Mouse (Mus musculus) ES-Bruce4 (cell line): ENCODE data around the gene Cdc42ep2.

Source experiments
- CTCF ChIP-seq: IDR thresholded peaks from one replicate; pipeline ENCODE4 v1.8.1; 2011; ENCODE audit warnings: low read depth, low read length
- EP300 ChIP-seq: IDR thresholded peaks from 2 replicates; pipeline ENCODE4 v1.6.1; 2011; ENCODE audit warnings: low read depth, low read length; ENCODE audit not compliant: insufficient read depth

DNA sequence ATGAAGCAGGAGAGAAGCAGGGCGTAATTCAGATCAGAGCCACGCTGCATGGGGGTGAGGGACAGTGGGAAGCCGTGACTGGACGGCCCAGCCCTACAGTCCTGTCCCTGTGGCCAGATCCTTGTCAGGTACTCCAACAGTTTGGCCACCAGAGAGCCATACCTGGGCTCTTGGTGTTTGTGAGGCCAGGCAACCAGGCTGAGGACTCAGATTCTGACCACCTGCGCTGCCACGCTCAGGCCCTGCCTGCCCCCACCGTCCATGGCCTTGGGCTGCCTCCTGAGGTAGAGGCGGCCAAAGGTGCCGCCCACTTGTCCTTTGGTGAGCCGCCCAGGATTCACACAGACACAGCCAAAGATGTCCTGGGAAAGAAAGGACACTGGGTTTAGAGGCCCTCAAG, 16.0 kb upstream of the Cdc42ep2 start:
- TF ChIP-seq CTCF = no peak
- no peak for TF ChIP-seq EP300
